Mouse (Mus musculus): ENCODE measurements around the gene Clec3b.

Gene Clec3b

GRCm38 (mm10) chr9:123156910-123157361 is 6.2 kb downstream of the Clec3b start:
- peak; percentile 51 for DNase-seq

- DNase-seq = no peak
Measured at GRCm38 (mm10) chr9:123157699-123158098, 7.0 kb downstream of the Clec3b start.

GRCm38 (mm10) chr9:123158125-123158836 is 7.5 kb downstream of the Clec3b start:
- peak; percentile 46 for DNase-seq

GRCm38 (mm10) chr9:123159330-123159729 is 8.6 kb downstream of the Clec3b start:
- peak; percentile 78 for DNase-seq

GRCm38 (mm10) chr9:123161792-123162191 is 11.0 kb downstream of the Clec3b start:
- no peak for DNase-seq

- no peak for DNase-seq
Measured at GRCm38 (mm10) chr9:123162985-123163694, 12.4 kb downstream of the Clec3b start.

GRCm38 (mm10) chr9:123165781-123166443 is 15.2 kb downstream of the Clec3b start:
- DNase-seq = no peak

- no peak for DNase-seq
Measured at GRCm38 (mm10) chr9:123173760-123174159, 23.0 kb downstream of the Clec3b start.

GRCm38 (mm10) chr9:123174356-123174755 is 23.6 kb downstream of the Clec3b start:
- no peak for DNase-seq

- DNase-seq = no peak
Measured at GRCm38 (mm10) chr9:123177380-123178048, 26.8 kb downstream of the Clec3b start.

- DNase-seq = peak; percentile 39
Measured at GRCm38 (mm10) chr9:123180003-123180402, 29.3 kb downstream of the Clec3b start.

GRCm38 (mm10) chr9:123183226-123183625 is 32.5 kb downstream of the Clec3b start:
- peak; percentile 59 for DNase-seq

GRCm38 (mm10) chr9:123185546-123185945 is 34.8 kb downstream of the Clec3b start:
- DNase-seq = no peak

- no peak for DNase-seq
Measured at GRCm38 (mm10) chr9:123186151-123186550, 35.4 kb downstream of the Clec3b start.

GRCm38 (mm10) chr9:123187589-123187988 is 36.8 kb downstream of the Clec3b start:
- no peak for DNase-seq

GRCm38 (mm10) chr9:123188271-123188670 is 37.5 kb downstream of the Clec3b start:
- DNase-seq = no peak

GRCm38 (mm10) chr9:123200116-123200515 is 49.4 kb downstream of the Clec3b start:
- DNase-seq = peak; percentile 40

- DNase-seq = no peak
Measured at GRCm38 (mm10) chr9:123206526-123206925, 55.8 kb downstream of the Clec3b start.

- DNase-seq = peak; percentile 57
Measured at GRCm38 (mm10) chr9:123206948-123207347, 56.2 kb downstream of the Clec3b start.

Measured in kidney, adult 18-20 months (tissue).